Comparison of ENCODE assay signal across 8 mouse cellular contexts in the genomic region with DNA sequence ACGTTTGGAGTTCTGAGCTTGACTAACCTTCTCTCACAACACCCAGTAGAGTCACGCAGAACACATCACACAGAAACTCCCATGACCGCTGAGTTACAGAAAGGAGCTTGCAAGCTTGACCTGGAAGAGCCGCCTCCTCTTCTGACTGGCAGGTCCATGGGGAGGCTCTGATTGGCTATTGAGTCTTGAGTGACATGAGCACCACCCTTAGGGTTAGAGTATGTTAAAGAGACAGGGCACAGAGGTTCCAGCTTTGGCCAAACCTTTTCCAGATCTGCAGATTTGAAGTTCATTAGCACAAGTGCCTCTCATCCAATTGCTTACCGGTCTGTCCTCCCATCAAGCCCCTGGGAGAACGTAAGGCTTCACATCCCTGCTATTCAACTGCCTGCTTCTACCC. TPM values are rescaled to one million over a fixed set of nuclear protein-coding genes. Genes with fewer than 3 reads are reported as not detected.
A peak's percentile ranks its signal among the peaks of the same experiment; 100 is the strongest.
DNase-seq lines count a peak whose midpoint lies in the region; ATAC-seq and TF ChIP-seq lines count a peak whose summit lies in the region.
"Not testable (repeated sequence)": the region's sequence is repeated elsewhere in the genome, so short reads cannot be mapped to it uniquely, and the experiment has no call there.

A gene (minus strand): TSS at position 81 of the 400 bp plus-strand sequence.

- H3K27ac ChIP-seq in embryonic facial prominence, embryonic 13.5 days; neural tube, embryonic 14.5 days (ENCODE audit: low read depth, low read length); thymus, adult 2 months (ENCODE audit: control insufficient read depth, insufficient read depth, low read length): not testable (repeated sequence)

- peak within 1 kb of the TSS; percentile 42 for H3K4me3 ChIP-seq in embryonic facial prominence, embryonic 13.5 days
- not testable (repeated sequence) for H3K4me3 ChIP-seq in lung, adult 2 months (replicated peaks; ENCODE audit: extremely low read depth, low read depth, low read length)
- peak within 1 kb of the TSS; percentile 26; the same call in 1 of the 2 replicates for H3K4me3 ChIP-seq in neural tube, embryonic 14.5 days (ENCODE audit: low read depth, low read length)
- peak within 1 kb of the TSS; percentile 75 for H3K4me3 ChIP-seq in thymus, adult 2 months (ENCODE audit: control insufficient read depth, insufficient read depth, low read length)

- WGBS in embryonic facial prominence, embryonic 13.5 days, result under 1% methylated on average over 6 of the region's 6 CpGs
- 0% methylated on average over 6 of the region's 6 CpGs for WGBS in lung, adult 2 months
- 1% methylated on average over 4 of the region's 6 CpGs for WGBS in neural tube, embryonic 14.5 days
- WGBS in thymus, adult 2 months, result 0% methylated on average over 6 of the region's 6 CpGs

- TF ChIP-seq CTCF in lung, adult 2 months (IDR thresholded peaks at IDR 0.05; ENCODE audit: insufficient read depth, low read length); thymus, adult 2 months (IDR thresholded peaks at IDR 0.05; ENCODE audit: borderline replicate concordance, control insufficient read depth, extremely low read depth, insufficient read depth, low read length, poor library complexity): not testable (repeated sequence)

- peak within 1 kb of the TSS; percentile 32 for H3K4me2 ChIP-seq in embryonic facial prominence, embryonic 13.5 days
- not testable (repeated sequence) for H3K4me2 ChIP-seq in neural tube, embryonic 14.5 days (ENCODE audit: low read depth, low read length)

- H3K36me3 ChIP-seq in embryonic facial prominence, embryonic 13.5 days; neural tube, embryonic 14.5 days (ENCODE audit: control insufficient read depth, insufficient read depth, low read length); thymus, adult 2 months (ENCODE audit: control insufficient read depth, insufficient read depth, low read length): not testable (repeated sequence)

- ATAC-seq in embryonic facial prominence, embryonic 13.5 days (ENCODE audit: insufficient number of reproducible peaks, insufficient read depth, low FRiP score, low TSS enrichment, low read depth); inflammation-experienced regulatory T-cells, adult 6 months; neural tube, embryonic 14.5 days (ENCODE audit: low read depth): not testable (repeated sequence)

- peak within 1 kb of the TSS; percentile 46; the same call in 1 of the 2 replicates for H3K9ac ChIP-seq in embryonic facial prominence, embryonic 13.5 days
- not testable (repeated sequence) for H3K9ac ChIP-seq in neural tube, embryonic 14.5 days (replicated peaks; ENCODE audit: low read depth, low read length)

- peak; percentile 54 to 64 for DNase-seq in adrenal gland, adult 18-20 months (ENCODE audit: low spot score in 2 of 2)
- DNase-seq in heart, adult 11 months, result peak; percentile 99
- peak; percentile 31 to 42 for DNase-seq in layer of hippocampus, postnatal 25 days (ENCODE audit: extremely low spot score in 1 of 2, low spot score in 1 of 2)
- peak; percentile 79 for DNase-seq in lung, adult 2 months
- DNase-seq in thymus, adult 2 months, result peak; percentile 67

- not testable (repeated sequence) for H3K27me3 ChIP-seq in embryonic facial prominence, embryonic 13.5 days; neural tube, embryonic 14.5 days (ENCODE audit: control insufficient read depth, insufficient read depth, low read length); thymus, adult 2 months (ENCODE audit: control insufficient read depth, insufficient read depth, low read length)

- H3K4me1 ChIP-seq in embryonic facial prominence, embryonic 13.5 days; lung, adult 2 months (ENCODE audit: control insufficient read depth, insufficient read depth, low read length); neural tube, embryonic 14.5 days (ENCODE audit: control insufficient read depth, insufficient read depth, low read length); thymus, adult 2 months (replicated peaks; ENCODE audit: control insufficient read depth, insufficient read depth, low read length): not testable (repeated sequence)

- not testable (repeated sequence) for H3K9me3 ChIP-seq in embryonic facial prominence, embryonic 13.5 days; neural tube, embryonic 14.5 days (ENCODE audit: control insufficient read depth, low read length)

- not testable (repeated sequence) for TF ChIP-seq POLR2A in lung, adult 2 months (IDR thresholded peaks at IDR 0.05; ENCODE audit: borderline replicate concordance, extremely low read depth, low read depth, low read length); thymus, adult 2 months (IDR thresholded peaks at IDR 0.05; ENCODE audit: control insufficient read depth, extremely low read depth, insufficient read depth, low read length, poor library complexity)

RNA-seq across cellular contexts. Expression of the gene that starts here (rescaled TPM):
- total RNA-seq in adrenal gland, adult 18-20 months (2021), result 10 to 100 TPM; 27.4 to 38.1 TPM
- 22.9 and 34.2 TPM in 2 replicates for polyA plus RNA-seq in embryonic facial prominence, embryonic 13.5 days (2015; fragmentation: Nextera tagmentation; extraction: Ambion mirVana)
- 10 to 100 TPM; 11.4 to 18.6 (median 12.7) TPM for polyA plus RNA-seq in inflammation-experienced regulatory T-cells, adult 6 months (2017; shearing (Covaris generic))
- 10 to 100 TPM; 45.6 to 47.7 TPM for total RNA-seq in layer of hippocampus, postnatal 25 days (2021)
- 2.8 and 4.4 TPM in 2 replicates for polyA plus RNA-seq in lung, adult 2 months (2012; rRNA removed)
- 48.0 and 48.3 TPM in 2 replicates for polyA plus RNA-seq in neural tube, embryonic 14.5 days (2014; fragmentation: Nextera tagmentation; extraction: Ambion mirVana)
- 3.8 and 4.3 TPM in 2 replicates for polyA plus RNA-seq in thymus, adult 2 months (2012; rRNA removed)

Comparison
In these comparisons a context has a peak if more than half of its experiments do, and no peak if none do; other contexts are left out.
1. DNase-seq: peak in every context shown above with its lines; median percentile 99 in heart, adult 11 months; 79 in lung, adult 2 months; 67 in thymus, adult 2 months; 59 in adrenal gland, adult 18-20 months; 36 in layer of hippocampus, postnatal 25 days.